Mouse (Mus musculus) kidney, postnatal 14 days (tissue): ENCODE measurements around the gene Babam2.

ENCODE experiments used
- DNase-seq: peaks from one replicate; pipeline ENCODE4 v3.0.0; 2022; ENCODE audit warnings: mixed read lengths

Gene Babam2

GRCm38 (mm10) chr5:32058481-32059253 is 361.2 kb downstream of the Babam2 start:
- DNase-seq, result no peak

GRCm38 (mm10) chr5:32059254-32059796 is 361.8 kb downstream of the Babam2 start:
- DNase-seq, result peak; percentile 42

GRCm38 (mm10) chr5:32060485-32060884 is 363.0 kb downstream of the Babam2 start:
- no peak for DNase-seq

GRCm38 (mm10) chr5:32061854-32062253 is 364.4 kb downstream of the Babam2 start:
- DNase-seq, result no peak

DNA sequence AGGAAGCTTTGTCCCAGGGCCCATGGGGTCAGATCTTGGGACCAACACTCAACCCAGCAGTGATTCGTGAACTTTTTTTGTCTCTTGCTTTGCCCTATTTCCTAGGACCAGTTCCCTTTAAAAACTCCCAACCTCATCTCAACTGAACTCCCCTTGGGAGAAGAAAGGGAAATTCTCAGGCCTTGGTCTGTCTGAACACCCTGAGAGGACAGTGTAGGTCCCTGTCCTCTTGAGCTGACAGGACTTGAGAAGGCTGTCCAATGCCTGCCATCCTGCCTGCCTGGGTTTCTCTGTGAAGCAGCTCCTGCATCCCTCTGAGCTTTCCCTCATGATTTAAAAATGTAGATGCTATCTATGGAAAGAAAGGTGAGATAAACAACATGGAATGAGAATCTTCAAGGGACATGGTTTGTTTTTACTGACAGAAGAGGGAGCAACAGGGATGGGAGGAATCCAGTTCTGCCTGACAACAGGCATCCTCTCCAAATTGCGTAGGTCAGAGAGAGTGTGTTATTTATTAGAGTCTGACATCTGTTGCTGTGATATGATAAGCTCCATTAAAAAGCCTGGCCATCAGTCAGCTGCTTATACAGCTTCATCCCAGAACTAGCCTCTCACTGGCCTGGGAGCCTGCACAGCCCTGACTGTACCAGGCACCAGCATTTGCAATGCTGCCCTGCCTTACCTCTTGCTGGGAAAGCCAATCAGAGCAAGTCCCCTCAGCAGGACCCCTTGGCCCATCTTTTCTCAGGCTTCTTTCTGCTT is 367.0 kb downstream of the Babam2 start:
- peak; percentile 33 for DNase-seq

DNA sequence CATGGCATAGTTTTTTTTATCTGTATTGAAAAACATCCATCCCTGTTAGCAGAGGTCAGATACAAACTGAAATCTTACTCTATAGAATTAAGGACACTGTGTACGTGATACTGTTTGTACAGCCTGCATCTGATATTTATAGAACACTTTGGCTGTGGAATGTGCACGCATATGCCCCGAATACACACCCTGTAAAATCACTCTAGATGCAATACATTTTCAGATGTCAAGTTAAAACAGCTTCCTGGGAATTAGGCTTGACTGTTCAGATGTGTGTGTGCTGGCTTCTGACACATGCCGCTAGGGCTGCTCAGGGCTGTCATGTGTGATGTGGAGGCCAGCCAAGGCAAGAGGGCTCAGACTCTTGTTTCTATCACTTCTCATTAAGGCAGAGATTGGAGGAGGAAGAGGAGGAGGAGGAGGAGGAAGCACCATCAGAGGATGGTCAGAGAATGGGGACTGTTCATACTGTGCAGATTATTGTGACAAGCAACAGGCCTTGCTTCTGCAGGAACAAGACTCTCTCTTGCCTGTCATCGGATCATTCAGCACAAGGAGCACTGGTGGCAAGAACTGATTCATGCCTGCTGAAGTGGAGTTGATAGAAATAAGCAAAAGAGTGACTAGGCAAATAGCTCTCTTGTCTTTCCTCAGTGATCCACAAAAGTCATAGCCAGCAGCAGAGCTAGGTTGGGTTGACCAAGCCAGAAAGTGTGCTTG is 368.7 kb downstream of the Babam2 start:
- no peak for DNase-seq

- DNase-seq, result no peak
Observed at GRCm38 (mm10) chr5:32066839-32067238, 369.4 kb downstream of the Babam2 start.

DNA sequence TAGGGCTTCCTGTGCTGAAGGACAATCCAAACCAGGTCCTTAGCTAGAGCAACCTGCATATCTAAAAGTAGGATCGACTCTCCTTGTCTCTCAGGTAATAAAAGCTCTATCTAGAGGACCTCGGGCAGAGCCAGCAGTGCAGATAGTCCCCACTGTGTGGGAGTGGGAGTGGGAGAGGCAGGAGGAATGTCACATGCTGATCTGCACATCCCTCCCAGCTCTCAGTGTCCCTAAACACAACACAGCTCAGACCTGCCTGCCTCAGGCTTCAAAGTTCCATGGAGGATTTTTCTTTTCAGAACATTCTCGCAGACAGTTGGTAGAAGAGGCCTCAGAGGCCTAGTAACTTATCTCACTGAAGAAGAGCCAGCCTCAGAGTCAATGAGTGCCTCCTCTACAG is 371.1 kb downstream of the Babam2 start:
- DNase-seq, result no peak

DNA sequence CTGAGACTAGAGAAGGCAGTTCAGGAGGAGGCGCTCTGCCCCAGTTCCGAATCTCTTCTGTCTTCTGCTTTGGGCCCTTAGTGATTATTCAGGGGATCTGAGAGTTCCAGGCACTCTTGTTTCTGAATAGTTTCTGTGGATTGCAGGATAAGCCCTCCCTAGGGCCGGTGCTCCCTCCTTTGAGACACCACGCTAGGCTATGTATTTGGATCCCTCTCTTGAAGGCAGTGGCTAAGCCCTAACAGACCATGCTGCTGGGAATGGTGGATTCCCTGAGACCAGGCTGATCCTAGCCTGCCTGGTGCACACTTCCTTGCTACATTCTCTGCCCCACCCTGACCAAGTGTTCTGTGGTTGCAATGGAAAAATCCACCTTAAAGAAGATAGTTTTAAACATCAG is 371.6 kb downstream of the Babam2 start:
- DNase-seq, result no peak

DNA sequence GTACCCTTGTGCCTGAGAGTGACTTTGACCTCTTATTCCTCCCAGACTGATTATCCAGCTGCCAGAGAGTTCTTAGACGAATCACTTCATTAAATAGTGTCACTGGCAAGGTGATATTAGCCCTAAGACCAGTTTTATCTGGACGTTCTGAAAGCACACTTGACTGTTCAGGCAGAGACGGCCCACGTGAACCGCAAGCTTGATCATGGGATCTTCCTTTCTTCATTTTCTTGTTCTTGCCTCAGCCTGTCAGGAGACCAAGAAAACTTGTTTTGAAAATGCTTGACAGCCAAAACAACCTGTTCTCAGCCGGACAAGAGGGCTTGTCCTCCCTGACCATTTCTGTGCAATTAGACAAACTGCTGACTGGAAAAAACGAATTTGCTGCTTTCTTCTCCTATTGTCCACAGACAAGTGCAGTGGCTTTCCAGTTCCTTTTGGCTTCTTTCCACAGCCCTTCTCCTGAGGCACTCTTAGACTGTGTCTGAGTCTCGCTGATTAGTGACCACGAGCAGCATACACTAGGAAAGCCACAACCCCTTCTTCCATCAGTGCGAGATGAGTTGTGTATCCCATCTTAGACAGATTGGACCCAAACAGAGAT is 372.2 kb downstream of the Babam2 start:
- DNase-seq, result no peak

- DNase-seq, result no peak
Observed at GRCm38 (mm10) chr5:32070781-32071180, 373.3 kb downstream of the Babam2 start.

DNA sequence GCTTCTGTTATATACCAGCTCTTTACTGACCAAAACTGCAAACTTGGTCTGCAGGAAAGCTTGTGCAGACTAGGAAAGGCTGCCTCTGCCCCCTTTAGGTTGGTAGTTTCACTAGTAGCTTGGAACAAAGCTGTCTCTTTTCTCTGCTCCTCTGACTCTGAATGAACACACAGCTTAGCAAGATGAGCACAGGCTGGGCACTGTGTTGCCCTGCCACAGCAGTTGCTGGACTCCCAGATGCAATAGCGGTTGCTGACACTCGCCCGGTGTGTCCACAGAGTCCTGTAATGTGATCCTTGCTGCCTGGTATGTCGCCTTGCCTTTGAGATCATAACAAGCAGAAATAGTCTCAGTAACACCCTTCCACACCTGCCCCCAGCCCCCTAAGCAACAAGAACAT is 373.8 kb downstream of the Babam2 start:
- no peak for DNase-seq

GRCm38 (mm10) chr5:32071824-32072223 is 374.3 kb downstream of the Babam2 start:
- no peak for DNase-seq

DNA sequence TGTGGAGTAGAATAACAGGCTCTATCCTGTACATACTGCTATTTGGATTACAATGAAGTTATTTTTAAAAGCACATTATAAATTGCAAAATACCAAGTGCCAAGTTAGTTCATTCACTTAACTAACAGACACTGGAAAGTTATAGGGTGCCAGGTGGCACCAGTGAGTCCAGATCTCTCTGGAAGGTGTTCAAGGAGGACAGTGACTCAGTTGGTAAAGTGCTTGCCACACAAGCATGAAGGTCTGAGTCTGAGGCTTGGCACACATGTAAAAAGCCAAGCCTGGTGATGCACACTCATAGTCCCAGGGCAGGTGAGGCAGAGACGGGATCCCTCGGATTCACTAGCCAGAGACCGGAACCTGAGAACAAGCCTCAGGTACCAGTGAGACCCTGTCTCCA is 375.4 kb downstream of the Babam2 start:
- no peak for DNase-seq

- DNase-seq, result no peak
Observed at GRCm38 (mm10) chr5:32074053-32074452, 376.6 kb downstream of the Babam2 start.

DNA sequence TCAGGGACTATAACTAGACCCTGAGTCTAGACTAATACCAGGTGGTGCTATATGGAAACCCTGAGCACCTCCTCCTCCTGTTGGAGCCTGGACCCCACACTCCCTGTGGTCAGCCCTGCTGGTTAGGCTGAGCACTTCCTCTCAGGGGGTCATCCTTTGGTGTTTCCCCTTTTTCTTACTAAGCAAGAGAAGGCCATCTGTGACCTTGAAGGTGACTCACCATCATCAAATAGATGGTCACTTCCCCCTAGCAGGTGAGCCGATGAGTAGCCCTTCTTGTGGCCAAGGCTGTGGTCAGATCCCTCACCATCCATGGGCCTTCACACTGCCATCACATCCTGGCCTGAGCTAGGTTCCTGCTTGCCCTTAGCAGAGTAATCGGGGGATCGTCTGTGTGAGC is 379.7 kb downstream of the Babam2 start:
- no peak for DNase-seq

DNA sequence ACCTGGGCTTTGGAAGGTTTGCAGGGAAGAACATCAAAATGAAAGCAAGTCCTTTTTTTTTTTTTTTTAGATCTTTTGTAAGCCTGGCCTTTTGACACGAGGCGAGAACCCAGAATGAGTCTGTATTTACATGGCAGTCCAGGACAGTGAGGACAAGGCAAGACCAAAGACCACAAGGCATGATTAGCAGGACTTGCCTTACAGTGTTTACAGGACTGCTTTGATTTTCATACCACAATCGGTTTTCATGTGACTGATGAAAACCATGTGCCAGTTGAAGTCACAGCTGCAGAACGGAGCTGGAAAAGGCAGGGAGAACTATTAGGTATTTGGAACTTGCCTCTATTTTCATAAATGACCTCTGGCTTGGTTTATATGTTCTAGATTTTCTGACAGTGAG is 381.5 kb downstream of the Babam2 start:
- DNase-seq, result no peak

- DNase-seq, result no peak
Observed at GRCm38 (mm10) chr5:32080490-32081219, 383.2 kb downstream of the Babam2 start.

DNA sequence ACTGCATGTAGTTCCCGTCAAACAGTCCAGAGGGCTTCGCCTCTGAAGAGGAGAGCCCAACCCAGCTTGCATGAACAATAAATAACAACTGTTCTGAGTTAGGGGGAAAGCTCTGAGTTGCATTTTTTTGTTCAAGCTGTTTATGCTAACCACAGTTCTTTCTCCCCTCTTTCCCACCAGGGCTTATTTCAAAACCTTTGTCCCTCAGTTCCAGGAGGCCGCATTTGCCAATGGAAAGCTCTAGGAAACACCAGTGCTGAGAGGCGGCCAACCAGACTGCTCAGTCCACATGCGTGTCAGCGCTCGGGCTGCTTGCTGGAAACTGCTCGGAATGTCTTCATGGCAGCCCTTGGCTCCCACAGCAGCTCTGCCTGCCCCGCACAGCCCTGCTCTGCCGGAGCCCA is 386.9 kb downstream of the Babam2 start:
- peak; percentile 65 for DNase-seq

DNA sequence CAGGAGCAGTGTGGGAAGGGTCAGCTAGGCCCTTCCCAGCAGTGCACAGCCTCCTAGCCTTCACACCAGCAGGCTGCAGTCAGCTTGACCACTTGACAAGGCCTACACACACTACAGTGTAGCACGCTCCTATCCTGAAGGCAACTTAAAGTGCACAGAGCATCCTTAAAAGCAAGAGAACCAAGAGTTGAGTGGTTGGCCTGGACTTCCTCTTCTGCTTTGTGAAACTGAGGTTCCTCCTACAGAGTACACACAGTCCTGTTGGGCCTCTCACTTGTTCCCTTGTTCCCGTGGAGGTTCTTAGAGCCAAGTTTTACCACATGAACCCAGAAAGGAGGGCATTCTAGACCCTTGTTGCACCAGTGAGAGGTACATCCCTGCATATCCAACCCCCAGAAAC is 388.1 kb downstream of the Babam2 start:
- DNase-seq, result no peak

DNA sequence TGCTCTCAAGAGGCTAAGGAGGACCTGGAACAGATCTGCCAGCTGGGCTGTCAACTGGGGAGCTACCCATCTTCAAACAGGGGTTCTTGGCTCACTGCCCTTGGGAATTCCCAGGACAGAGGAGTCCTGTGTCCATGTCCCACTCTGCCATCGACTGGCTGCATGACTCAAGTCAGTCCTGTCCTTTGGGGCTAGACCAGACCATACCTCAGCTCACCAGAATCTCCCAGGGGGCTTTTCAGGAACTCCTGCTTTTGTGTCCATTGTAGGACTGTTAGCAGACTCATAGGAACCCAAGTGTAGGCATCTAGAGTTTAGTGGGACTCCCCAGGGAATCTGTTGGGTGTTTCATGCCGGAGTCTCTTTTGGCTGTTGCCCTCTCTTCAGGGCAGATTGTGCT is 388.5 kb downstream of the Babam2 start:
- DNase-seq, result no peak

DNA sequence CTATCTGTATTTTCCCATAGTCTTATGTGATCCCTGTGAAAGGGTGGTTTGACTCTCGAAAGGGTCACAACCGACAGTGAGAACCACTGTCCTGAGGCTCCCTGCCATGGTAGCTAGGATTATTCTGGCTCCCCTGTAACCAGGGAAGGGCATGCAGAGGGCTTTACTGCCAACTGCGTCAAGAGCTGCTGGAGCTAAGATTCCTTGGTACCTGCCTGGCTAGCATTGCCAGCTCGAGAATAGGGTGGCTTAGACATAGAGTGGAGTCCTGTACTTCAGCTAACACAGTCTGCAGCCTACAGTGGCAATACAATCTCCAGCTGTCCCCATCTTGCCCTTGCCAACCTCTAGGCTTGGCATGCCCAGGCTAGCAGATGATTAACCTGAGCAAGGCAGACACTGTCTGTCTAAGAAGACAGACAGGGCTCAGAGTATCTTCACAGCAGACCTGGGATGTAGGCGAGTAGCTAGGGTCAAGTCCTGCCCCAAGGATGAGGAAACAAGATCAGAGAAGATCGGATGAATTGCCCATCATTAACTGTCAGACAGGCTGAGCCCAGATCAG is 389.1 kb downstream of the Babam2 start:
- peak; percentile 43 for DNase-seq
